11 mouse cellular contexts compared by ENCODE assay signal in the genomic region with DNA sequence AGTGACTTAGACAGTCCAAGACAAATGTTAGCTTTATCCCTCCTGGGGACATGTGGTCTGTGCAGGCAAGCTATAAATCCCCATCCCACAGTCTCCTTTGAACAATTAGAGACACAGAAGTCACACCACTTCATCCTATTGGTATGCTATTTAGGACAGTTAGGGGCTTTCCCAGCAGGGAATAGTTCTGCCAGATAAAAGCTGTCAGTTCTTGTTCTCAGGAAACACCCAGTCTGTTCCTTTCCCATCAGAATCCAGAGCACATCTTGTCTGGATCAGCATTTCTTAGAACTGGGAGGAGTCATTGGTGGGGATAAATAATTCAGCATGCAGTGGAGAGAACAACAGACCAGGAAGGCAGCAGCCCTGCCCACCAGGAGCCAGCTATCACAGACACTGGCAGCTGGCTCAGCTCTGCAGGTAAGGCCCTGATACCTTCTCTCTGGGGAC. TPM values are rescaled to one million over a fixed set of nuclear protein-coding genes. Genes with fewer than 3 reads are reported as not detected.
DNase-seq lines count a peak whose midpoint lies in the region; ATAC-seq and TF ChIP-seq lines count a peak whose summit lies in the region.
"Had no signal": no experiment of that assay in that cellular context is flagged by ENCODE, and none has a peak within 500 bp of the region (broad histone marks: within the 10 kb centered on the region; RNA-seq: fewer than 3 reads in every experiment).

No protein-coding gene starts in this region.

- H3K27me3 ChIP-seq in liver, embryonic 16.5 days (ENCODE audit: control insufficient read depth, insufficient read depth, low read depth, low read length) = no peaks in the 10 kb centered on the region
- H3K27me3 ChIP-seq in liver, embryonic 12.5 days (replicated peaks) = no peaks in the 10 kb centered on the region
- H3K27me3 ChIP-seq in hindbrain, postnatal 0 days (ENCODE audit: insufficient read depth, low read length) = no peaks in the 10 kb centered on the region
- H3K27me3 ChIP-seq in neural tube, embryonic 14.5 days (ENCODE audit: control insufficient read depth, insufficient read depth, low read length) = no peaks in the 10 kb centered on the region

- no peak overlapping the region for H3K4me2 ChIP-seq in liver, embryonic 16.5 days (ENCODE audit: low read depth, low read length)
- H3K4me2 ChIP-seq in liver, embryonic 12.5 days = no peak overlapping the region
- no peak overlapping the region for H3K4me2 ChIP-seq in hindbrain, postnatal 0 days (ENCODE audit: low read depth, low read length)
- H3K4me2 ChIP-seq in neural tube, embryonic 14.5 days (ENCODE audit: low read depth, low read length) = no peak overlapping the region
- H3K4me2 ChIP-seq: lung, embryonic 14.5 days had no signal

- H3K9me3 ChIP-seq in liver, embryonic 16.5 days (replicated peaks; ENCODE audit: control insufficient read depth, low read length) = no peaks in the 10 kb centered on the region
- H3K9me3 ChIP-seq in liver, embryonic 12.5 days (replicated peaks) = no peaks in the 10 kb centered on the region
- no peaks in the 10 kb centered on the region for H3K9me3 ChIP-seq in hindbrain, postnatal 0 days (ENCODE audit: low read length)
- no peaks in the 10 kb centered on the region for H3K9me3 ChIP-seq in neural tube, embryonic 14.5 days (ENCODE audit: control insufficient read depth, low read length)

- no peak overlapping the region for H3K9ac ChIP-seq in liver, embryonic 16.5 days (ENCODE audit: low read depth, low read length)
- H3K9ac ChIP-seq in liver, embryonic 12.5 days = no peak overlapping the region
- H3K9ac ChIP-seq in hindbrain, postnatal 0 days (replicated peaks; ENCODE audit: low read length) = no peak overlapping the region
- no peak overlapping the region for H3K9ac ChIP-seq in neural tube, embryonic 14.5 days (replicated peaks; ENCODE audit: low read depth, low read length)
- H3K9ac ChIP-seq: lung, embryonic 14.5 days had no signal

- no peak overlapping the region for H3K27ac ChIP-seq in liver, embryonic 16.5 days (ENCODE audit: low read length)
- H3K27ac ChIP-seq in liver, embryonic 12.5 days = no peak overlapping the region
- H3K27ac ChIP-seq in hindbrain, postnatal 0 days = no peak overlapping the region
- H3K27ac ChIP-seq in neural tube, embryonic 14.5 days (ENCODE audit: low read depth, low read length) = 0 out of 2 replicates have a peak overlapping the region, but pooled peaks have one; percentile 30

- no peak for TF ChIP-seq POLR2A in brain, embryonic 14.5 days (IDR thresholded peaks at IDR 0.05; ENCODE audit: borderline replicate concordance, extremely low read depth, insufficient read depth, insufficient read length, poor library complexity, severe bottlenecking)

- 0 out of 2 replicates have a peak, but pooled peaks have one; percentile 16 for ATAC-seq in liver, embryonic 16.5 days (ENCODE audit: low read depth)
- no peak for ATAC-seq in liver, embryonic 12.5 days
- ATAC-seq in hindbrain, postnatal 0 days = peak; percentile 51
- peak; percentile 71; the same call in 1 of the 2 replicates for ATAC-seq in neural tube, embryonic 14.5 days (ENCODE audit: low read depth)

- no peak for TF ChIP-seq CTCF in brain, embryonic 14.5 days (IDR thresholded peaks at IDR 0.05; ENCODE audit: borderline replicate concordance, extremely low read depth, insufficient read depth, insufficient read length)
- TF ChIP-seq CTCF in hindbrain, postnatal 0 days (IDR thresholded peaks at IDR 0.05; ENCODE audit: low read depth) = no peak

- H3K36me3 ChIP-seq in liver, embryonic 16.5 days (ENCODE audit: control insufficient read depth, insufficient read depth) = no peaks in the 10 kb centered on the region
- H3K36me3 ChIP-seq in liver, embryonic 12.5 days = no peaks in the 10 kb centered on the region
- H3K36me3 ChIP-seq in hindbrain, postnatal 0 days (ENCODE audit: insufficient read depth, low read length) = no peaks in the 10 kb centered on the region
- H3K36me3 ChIP-seq in neural tube, embryonic 14.5 days (ENCODE audit: control insufficient read depth, insufficient read depth, low read length) = no peaks in the 10 kb centered on the region

- H3K4me1 ChIP-seq in liver, embryonic 16.5 days (ENCODE audit: control insufficient read depth, low read depth, low read length) = no peaks in the 10 kb centered on the region
- H3K4me1 ChIP-seq in liver, embryonic 12.5 days = no peaks in the 10 kb centered on the region
- no peaks in the 10 kb centered on the region; the same call in 1 of the 2 replicates for H3K4me1 ChIP-seq in hindbrain, postnatal 0 days (ENCODE audit: insufficient read depth, low read length)
- H3K4me1 ChIP-seq in neural tube, embryonic 14.5 days (ENCODE audit: control insufficient read depth, insufficient read depth, low read length) = no peaks in the 10 kb centered on the region

- H3K4me3 ChIP-seq in liver, embryonic 16.5 days (ENCODE audit: low read depth, low read length) = no peak overlapping the region
- no peak overlapping the region for H3K4me3 ChIP-seq in liver, embryonic 12.5 days
- no peak overlapping the region for H3K4me3 ChIP-seq in hindbrain, postnatal 0 days (ENCODE audit: low read length)
- no peak overlapping the region for H3K4me3 ChIP-seq in neural tube, embryonic 14.5 days (ENCODE audit: low read depth, low read length)

- DNase-seq in brain, embryonic 14.5 days (ENCODE audit: low read depth) = peak; percentile 57
- peak; percentile 24 for DNase-seq in hindbrain, postnatal 0 days (ENCODE audit: low spot score)
- no peak for DNase-seq in cerebellum, adult 8-10 months
- no peak for DNase-seq in testis, postnatal 10 days (ENCODE audit: low spot score)
- DNase-seq: cerebellum, postnatal 10 days; kidney, postnatal 10 days; lung, embryonic 14.5 days had no signal

RNA-seq across cellular contexts. Expression of gene Serpina3g, which starts 11.5 kb away (rescaled TPM):
- 1.9 and 2.7 TPM in 2 replicates for polyA plus RNA-seq in liver, embryonic 16.5 days (2015; fragmentation: Nextera tagmentation; extraction: Ambion mirVana)
- polyA plus RNA-seq in liver, embryonic 12.5 days (2016; fragmentation: Nextera tagmentation; extraction: Ambion mirVana) = 1.3 and 1.9 TPM in 2 replicates
- polyA plus RNA-seq in brain, embryonic 14.5 days (2012; rRNA removed) = 0.33 and 0.57 TPM in 2 replicates
- 0.68 and 0.78 TPM in 2 replicates for total RNA-seq in hindbrain, postnatal 0 days (2014; rRNA removed)
- 1.1 and 1.7 TPM in 2 replicates for polyA plus RNA-seq in hindbrain, postnatal 0 days (2015; fragmentation: Nextera tagmentation; extraction: Ambion mirVana)
- 0.54 and 5.4 TPM in 2 replicates for polyA plus RNA-seq in neural tube, embryonic 14.5 days (2014; fragmentation: Nextera tagmentation; extraction: Ambion mirVana)

RNA-seq across cellular contexts. Expression of gene Serpina3i, which starts 15.3 kb away (rescaled TPM):
- polyA plus RNA-seq in liver, embryonic 16.5 days (2015; fragmentation: Nextera tagmentation; extraction: Ambion mirVana) = 0.16 and 0.35 TPM in 2 replicates
- 0.10 and 0.15 TPM in 2 replicates for polyA plus RNA-seq in liver, embryonic 12.5 days (2016; fragmentation: Nextera tagmentation; extraction: Ambion mirVana)
- 0.05 and 0.07 TPM in 2 replicates for polyA plus RNA-seq in brain, embryonic 14.5 days (2012; rRNA removed)
- 1.6 TPM in 1 of 2 replicates, not detected in the other for total RNA-seq in hindbrain, postnatal 0 days (2014; rRNA removed)
- polyA plus RNA-seq in hindbrain, postnatal 0 days (2015; fragmentation: Nextera tagmentation; extraction: Ambion mirVana) = not detected in 2 replicates
- 0.27 and 0.31 TPM in 2 replicates for polyA plus RNA-seq in neural tube, embryonic 14.5 days (2014; fragmentation: Nextera tagmentation; extraction: Ambion mirVana)
- polyA plus RNA-seq: lung, embryonic 14.5 days had no signal

RNA-seq across cellular contexts. Expression of gene Serpina3f, which starts 33.2 kb away (rescaled TPM):
- 0.27 and 0.28 TPM in 2 replicates for polyA plus RNA-seq in liver, embryonic 16.5 days (2015; fragmentation: Nextera tagmentation; extraction: Ambion mirVana)
- 0.06 and 0.20 TPM in 2 replicates for polyA plus RNA-seq in liver, embryonic 12.5 days (2016; fragmentation: Nextera tagmentation; extraction: Ambion mirVana)
- polyA plus RNA-seq in brain, embryonic 14.5 days (2012; rRNA removed) = 0.10 and 0.15 TPM in 2 replicates
- total RNA-seq in hindbrain, postnatal 0 days (2014; rRNA removed) = 0.43 TPM in 1 of 2 replicates, not detected in the other
- polyA plus RNA-seq in hindbrain, postnatal 0 days (2015; fragmentation: Nextera tagmentation; extraction: Ambion mirVana) = 0.09 TPM in 2 replicates
- not detected in 2 replicates for polyA plus RNA-seq in neural tube, embryonic 14.5 days (2014; fragmentation: Nextera tagmentation; extraction: Ambion mirVana)
- total RNA-seq: gastrocnemius, postnatal 4 days had no signal

Comparison
In these comparisons a context has a peak if more than half of its experiments do, and no peak if none do; other contexts are left out.
1. DNase-seq: peak in brain, embryonic 14.5 days (single experiment) and hindbrain, postnatal 0 days (single experiment); none in cerebellum, adult 8-10 months (single experiment) and testis, postnatal 10 days (single experiment).